ENCODE assay signal across 11 mouse cellular contexts in genomic region chr11:69503863-69504280, GRCm38 (mm10). TPM values are rescaled to one million over a fixed set of nuclear protein-coding genes. Genes with fewer than 3 reads are reported as not detected.
DNase-seq lines count a peak whose midpoint lies in the region; ATAC-seq lines count a peak whose summit lies in the region.
"Had no signal": no experiment of that assay in that cellular context is flagged by ENCODE, and none has a peak within 500 bp of the region (broad histone marks: within the 10 kb centered on the region; RNA-seq: fewer than 3 reads in every experiment).

No protein-coding gene starts in this region.

- H3K4me3 ChIP-seq in intestine, embryonic 15.5 days (replicated peaks): no peak overlapping the region
- no peak overlapping the region for H3K4me3 ChIP-seq in stomach, embryonic 14.5 days (ENCODE audit: low read depth, low read length)
- H3K4me3 ChIP-seq in forebrain, embryonic 10.5 days: no peak overlapping the region
- H3K4me3 ChIP-seq: hindbrain, embryonic 10.5 days; limb, embryonic 12.5 days had no signal

- H3K27ac ChIP-seq in intestine, embryonic 15.5 days: no peak overlapping the region
- H3K27ac ChIP-seq in stomach, embryonic 14.5 days (ENCODE audit: low read length): no peak overlapping the region
- H3K27ac ChIP-seq in forebrain, embryonic 10.5 days: no peak overlapping the region
- H3K27ac ChIP-seq: hindbrain, embryonic 10.5 days; limb, embryonic 12.5 days had no signal

- no peak overlapping the region for H3K4me2 ChIP-seq in intestine, embryonic 15.5 days (replicated peaks)
- no peak overlapping the region for H3K4me2 ChIP-seq in stomach, embryonic 14.5 days (replicated peaks; ENCODE audit: low read depth, low read length)
- H3K4me2 ChIP-seq: limb, embryonic 12.5 days had no signal

- no peak overlapping the region for H3K9ac ChIP-seq in intestine, embryonic 15.5 days
- H3K9ac ChIP-seq in stomach, embryonic 14.5 days (replicated peaks; ENCODE audit: low read depth, low read length): no peak overlapping the region
- H3K9ac ChIP-seq: limb, embryonic 12.5 days had no signal

- ATAC-seq in intestine, embryonic 15.5 days: peak; percentile 96
- ATAC-seq in stomach, embryonic 14.5 days (ENCODE audit: insufficient number of reproducible peaks, insufficient read depth, low FRiP score, low read depth): peak; percentile 46; the same call in 1 of the 2 replicates

- peaks cover 25% of the 10 kb centered on the region for H3K4me1 ChIP-seq in intestine, embryonic 15.5 days (replicated peaks)
- H3K4me1 ChIP-seq in stomach, embryonic 14.5 days (ENCODE audit: control insufficient read depth, insufficient read depth, low read length): peaks cover 19% of the 10 kb centered on the region
- H3K4me1 ChIP-seq in forebrain, embryonic 10.5 days: peaks cover 17% of the 10 kb centered on the region

- H3K9me3 ChIP-seq in intestine, embryonic 15.5 days: no peaks in the 10 kb centered on the region
- H3K9me3 ChIP-seq in stomach, embryonic 14.5 days (ENCODE audit: control insufficient read depth, low read depth, low read length): no peaks in the 10 kb centered on the region
- H3K9me3 ChIP-seq in forebrain, embryonic 10.5 days: no peaks in the 10 kb centered on the region
- H3K9me3 ChIP-seq: hindbrain, embryonic 10.5 days; limb, embryonic 12.5 days had no signal

- no peaks in the 10 kb centered on the region for H3K27me3 ChIP-seq in intestine, embryonic 15.5 days (replicated peaks)
- H3K27me3 ChIP-seq in stomach, embryonic 14.5 days (ENCODE audit: control insufficient read depth, insufficient read depth, low read length): no peaks in the 10 kb centered on the region
- no peaks in the 10 kb centered on the region for H3K27me3 ChIP-seq in forebrain, embryonic 10.5 days (ENCODE audit: poor library complexity, severe bottlenecking)
- H3K27me3 ChIP-seq: limb, embryonic 12.5 days had no signal

- peak; percentile 29 for DNase-seq in kidney, postnatal 14 days
- DNase-seq in kidney, adult 18-20 months: no peak
- DNase-seq in gastrocnemius, postnatal 25 days: peak; percentile 53
- DNase-seq in natural killer cell, adult 2 months (ENCODE audit: low spot score in 2 of 2): no peak
- no peak for DNase-seq in cerebellum, postnatal 25 days
- DNase-seq in forebrain, embryonic 10.5 days (ENCODE audit: extremely low spot score, low spot score): no peak
- DNase-seq: thymus, postnatal 4 days had no signal

- WGBS in intestine, embryonic 15.5 days: 41% methylated on average over 4 of the region's 4 CpGs
- 36% methylated on average over 4 of the region's 4 CpGs for WGBS in stomach, embryonic 14.5 days
- WGBS in forebrain, embryonic 10.5 days: 61% methylated on average over 4 of the region's 4 CpGs

- H3K36me3 ChIP-seq in intestine, embryonic 15.5 days: no peaks in the 10 kb centered on the region
- no peaks in the 10 kb centered on the region for H3K36me3 ChIP-seq in stomach, embryonic 14.5 days (ENCODE audit: control insufficient read depth, insufficient read depth, low read length)
- no peaks in the 10 kb centered on the region for H3K36me3 ChIP-seq in forebrain, embryonic 10.5 days (replicated peaks)
- H3K36me3 ChIP-seq: hindbrain, embryonic 10.5 days; limb, embryonic 12.5 days had no signal

RNA-seq across cellular contexts. Expression of gene Dnah2, which starts 45.0 kb away (rescaled TPM):
- total RNA-seq in gastrocnemius, postnatal 25 days (2021): under 1 TPM; 0.03 to 0.48 TPM
- 0.77 and 0.87 TPM in 2 replicates for polyA plus RNA-seq in intestine, embryonic 15.5 days (2015; fragmentation: Nextera tagmentation; extraction: Ambion mirVana)
- polyA plus RNA-seq in stomach, embryonic 14.5 days (2014; fragmentation: Nextera tagmentation; extraction: Ambion mirVana): 1.4 and 2.3 TPM in 2 replicates
- 1.5 TPM in 2 replicates for polyA plus RNA-seq in forebrain, embryonic 10.5 days (2016; fragmentation: Nextera tagmentation; extraction: Ambion mirVana)

RNA-seq across cellular contexts. Expression of gene Efnb3, which starts 56.1 kb away (rescaled TPM):
- total RNA-seq in gastrocnemius, postnatal 25 days (2021): under 1 TPM; 0.35 to 0.69 TPM
- polyA plus RNA-seq in intestine, embryonic 15.5 days (2015; fragmentation: Nextera tagmentation; extraction: Ambion mirVana): 9.8 and 10.2 TPM in 2 replicates
- polyA plus RNA-seq in stomach, embryonic 14.5 days (2014; fragmentation: Nextera tagmentation; extraction: Ambion mirVana): 5.5 and 5.7 TPM in 2 replicates
- 27.9 and 28.7 TPM in 2 replicates for polyA plus RNA-seq in forebrain, embryonic 10.5 days (2016; fragmentation: Nextera tagmentation; extraction: Ambion mirVana)

Comparison
In these comparisons a context has a peak if more than half of its experiments do, and no peak if none do; other contexts are left out.
1. DNase-seq: peak in kidney, postnatal 14 days (single experiment) and gastrocnemius, postnatal 25 days (single experiment); none in kidney, adult 18-20 months (single experiment), natural killer cell, adult 2 months (0 of 2), cerebellum, postnatal 25 days (0 of 2) and forebrain, embryonic 10.5 days (single experiment).